Mouse (Mus musculus) adrenal gland (tissue): ENCODE measurements at regions not wholly inside any gene's neighbourhood (a gene's known extent, or its start where the extent isn't known, plus 50 kb on each side); places are given as distances from the start of the nearest gene placed in this dataset.

Experiments used
- intact Hi-C: fragments of 180-260 bp; cut with DNase I; formaldehyde crosslinking; loops from one replicate; pipeline ENCODE4 v1.15.1; 2025

GRCm38 (mm10) chr13:93243076-93243475, 50.9 kb upstream of the Tent2 start:
- intact Hi-C loops, result loop anchor here (2.0 to 10.0 kb wide), 4 partner anchors 98 to 492 kb away; partner anchors contain the start of gene Cmya5

DNA sequence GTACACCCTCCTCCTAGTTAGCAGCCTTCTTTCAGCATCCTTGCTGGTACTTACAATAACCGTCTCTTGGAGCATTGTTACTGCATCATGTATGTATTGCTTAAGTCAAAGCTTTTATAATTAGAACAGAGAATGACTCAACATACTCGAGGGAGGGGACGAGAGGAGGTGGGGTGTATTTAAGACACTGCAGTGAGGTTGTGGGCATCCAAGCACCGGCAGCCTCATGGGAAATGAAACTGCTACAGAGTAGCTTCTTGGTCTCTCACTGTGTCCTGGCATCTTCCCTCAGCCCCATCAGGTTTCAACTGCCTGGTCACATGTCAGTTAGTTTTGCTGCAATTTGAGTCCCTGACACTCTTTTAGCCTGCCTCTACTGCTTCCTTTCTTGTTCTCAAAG, 50.7 kb upstream of the Homer1 start:
- intact Hi-C loops, result loop anchor here (10.0 kb wide), 1 partner anchor 104 kb away; the partner anchor contains the start of gene Cmya5
